Mouse (Mus musculus): ENCODE results near the gene Ltbp4.

DNA sequence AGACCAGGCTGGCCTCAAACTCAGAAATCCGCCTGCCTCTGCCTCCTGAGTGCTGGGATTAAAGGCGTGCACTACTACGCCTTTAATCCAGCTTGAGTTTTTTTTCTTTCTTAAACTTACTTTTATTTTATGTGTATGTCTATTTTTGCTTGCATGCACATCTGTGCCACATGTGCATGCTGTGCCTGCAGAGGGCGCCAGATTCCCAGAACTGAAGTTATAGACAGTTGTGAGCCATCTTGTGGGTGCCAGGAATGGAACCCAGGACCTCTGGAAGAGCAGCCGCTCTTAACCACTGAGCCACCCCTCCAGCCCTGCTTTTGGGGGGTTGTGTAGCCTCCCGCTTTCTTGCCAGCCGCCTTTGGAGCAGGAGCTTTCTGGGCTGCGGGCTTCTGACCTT, 66.1 kb downstream of the Ltbp4 start:
- TF ChIP-seq CTCF (IDR thresholded peaks at IDR 0.05; ENCODE audit: extremely low read depth, insufficient read depth, insufficient read length, insufficient replicate concordance) (no peak), POLR2A (IDR thresholded peaks at IDR 0.05; ENCODE audit: low read depth, low read length) (no peak)

Data from spleen, adult 2 months (tissue).